Mouse (Mus musculus): ENCODE measurements around the gene Dnah11.
A peak's percentile ranks its signal among the peaks of the same experiment; 100 is the strongest.

The Dnah11 gene

DNA sequence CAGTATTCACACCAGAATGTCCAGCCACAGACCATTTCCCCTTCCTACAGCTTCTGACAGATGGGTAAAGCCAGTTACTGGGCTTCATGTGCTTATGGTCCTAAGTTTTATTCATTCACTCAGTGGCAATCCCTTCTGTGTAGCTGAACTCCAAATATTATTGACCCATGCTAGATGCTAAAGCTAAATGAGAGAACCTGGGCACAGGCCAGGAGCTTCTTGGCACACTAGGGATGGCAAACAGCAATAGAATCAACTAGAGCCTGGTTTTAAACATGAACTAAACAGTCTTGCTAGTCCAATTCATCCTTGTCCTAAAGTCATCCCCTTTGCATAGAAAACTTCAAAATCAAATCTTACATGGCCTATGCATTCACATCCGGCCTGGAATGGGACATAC lies 113.6 kb downstream of the Dnah11 start:
- no peak for DNase-seq (ENCODE audit: low read depth, low spot score)

GRCm38 (mm10) chr12:118084806-118085205 lies 114.0 kb downstream of the Dnah11 start:
- no peak for DNase-seq (ENCODE audit: low read depth, low spot score)

DNA sequence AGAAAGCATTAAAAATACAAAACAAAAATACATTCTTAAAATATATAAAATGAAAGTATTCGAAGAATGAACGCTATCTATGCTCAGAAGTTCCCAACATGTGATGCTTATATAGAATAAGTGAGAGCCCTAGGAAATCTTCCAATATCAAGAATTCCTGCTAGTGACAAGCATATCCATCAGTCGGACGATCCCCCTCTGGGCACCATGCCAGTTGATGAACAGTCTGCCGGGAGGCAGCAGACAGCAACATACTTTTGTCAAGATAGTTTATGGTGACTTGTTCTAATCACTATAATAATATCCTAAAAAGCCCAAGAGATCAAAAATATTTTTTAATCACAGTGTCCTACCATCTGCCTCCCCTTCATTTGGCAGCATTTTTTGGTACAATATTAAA lies 114.7 kb downstream of the Dnah11 start:
- no peak for DNase-seq (ENCODE audit: low read depth, low spot score)

DNA sequence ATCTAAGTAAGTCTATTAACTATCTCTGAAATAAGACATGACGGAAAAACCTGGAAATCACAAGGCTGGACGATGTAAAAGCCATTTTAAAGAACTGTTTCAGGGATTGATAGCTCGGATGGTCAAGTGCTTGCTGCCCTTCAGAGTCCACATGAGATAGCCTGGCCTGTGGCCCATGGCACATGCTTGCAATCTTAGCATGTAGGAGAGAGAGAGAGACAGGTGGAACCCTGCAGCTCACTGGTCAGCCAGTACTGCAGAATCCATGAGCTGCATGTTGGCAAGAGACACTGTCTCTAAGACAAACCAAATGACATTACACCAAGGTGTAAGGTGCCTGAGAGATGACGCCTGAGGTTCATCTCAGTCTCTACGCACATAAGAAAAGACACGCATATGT lies 118.4 kb downstream of the Dnah11 start:
- DNase-seq (ENCODE audit: low read depth, low spot score), result no peak

DNA sequence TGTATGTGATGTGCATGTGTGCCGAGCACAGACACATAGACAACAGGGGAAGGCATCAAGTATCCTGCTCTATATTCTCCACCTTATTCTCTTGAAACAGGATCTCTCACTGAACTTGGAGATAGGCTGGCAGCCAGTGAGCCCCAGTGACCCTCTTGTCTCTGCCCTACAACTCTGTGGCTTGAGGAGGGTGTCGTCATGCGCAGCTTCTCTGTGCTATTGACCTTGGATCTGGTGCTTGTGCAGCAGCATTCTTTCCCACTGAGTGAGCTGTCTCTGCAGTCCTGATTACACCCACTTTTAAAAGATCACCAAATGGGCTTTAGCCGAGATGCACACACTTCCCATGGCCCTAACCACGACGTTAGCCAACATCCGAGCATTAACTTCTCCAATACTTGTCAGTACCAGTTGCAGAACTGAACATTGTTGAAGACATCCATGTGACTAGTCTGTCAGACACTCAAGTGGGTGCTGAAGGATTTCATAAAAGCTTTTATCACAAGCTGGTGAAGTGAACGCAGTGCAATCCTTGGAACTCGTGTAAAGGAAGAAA lies 120.3 kb downstream of the Dnah11 start:
- no peak for DNase-seq (ENCODE audit: low read depth, low spot score)

DNA sequence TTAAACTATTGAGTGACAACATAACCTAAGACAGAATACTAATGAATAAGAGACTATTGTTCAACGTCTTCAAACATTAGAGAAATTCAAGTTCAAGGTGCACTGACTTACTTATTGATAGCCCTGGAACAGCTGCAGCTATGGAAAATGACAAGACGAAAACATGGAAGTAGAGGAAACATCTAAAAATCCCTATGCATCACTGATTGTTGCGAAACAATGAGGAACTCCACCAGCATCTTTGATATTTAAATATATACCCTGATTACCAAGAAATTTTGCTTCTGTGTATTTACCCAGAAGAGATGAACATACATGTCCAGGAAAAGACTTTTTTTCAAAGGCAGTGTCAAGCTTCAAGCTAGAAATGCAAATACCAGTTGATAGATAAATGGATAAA lies 122.0 kb downstream of the Dnah11 start:
- DNase-seq (ENCODE audit: low read depth, low spot score), result no peak

DNA sequence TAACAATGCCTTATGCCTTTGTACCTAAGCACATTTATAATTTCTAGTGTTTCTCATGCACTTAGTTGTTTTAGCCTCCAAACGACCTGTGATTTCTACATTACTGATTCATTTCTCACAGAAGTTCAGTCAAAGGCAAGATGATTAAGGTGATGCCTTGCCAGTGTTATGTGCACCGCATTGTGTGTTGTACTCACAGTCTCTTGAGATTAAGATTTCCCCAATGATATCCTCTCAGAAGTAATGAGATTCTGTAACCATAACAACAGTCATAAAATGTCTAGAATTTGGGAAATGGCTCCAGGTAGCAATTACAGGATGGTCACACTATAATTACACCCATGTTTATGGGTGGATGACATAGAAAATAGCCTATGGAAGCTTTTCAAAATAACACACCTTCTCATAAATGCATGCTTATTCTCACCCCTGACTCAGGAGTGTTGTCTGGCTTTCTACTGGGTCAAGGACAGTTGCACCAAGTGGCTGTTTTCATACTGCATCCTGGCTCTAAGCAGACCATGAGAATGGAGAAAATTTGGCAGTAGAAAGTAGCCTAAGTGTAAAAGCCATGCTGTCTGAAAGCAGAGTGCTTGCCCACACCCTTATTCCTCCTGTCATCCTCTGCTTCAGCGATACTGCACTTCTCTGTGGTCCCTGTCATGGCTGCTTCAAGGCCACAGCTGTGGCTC lies 126.5 kb downstream of the Dnah11 start:
- no peak for DNase-seq (ENCODE audit: low read depth, low spot score)

GRCm38 (mm10) chr12:118071667-118072066 lies 127.2 kb downstream of the Dnah11 start:
- no peak for DNase-seq (ENCODE audit: low read depth, low spot score)

GRCm38 (mm10) chr12:118068785-118069184 lies 130.1 kb downstream of the Dnah11 start:
- no peak for DNase-seq (ENCODE audit: low read depth, low spot score)

GRCm38 (mm10) chr12:118062343-118062742 lies 136.5 kb downstream of the Dnah11 start:
- no peak for DNase-seq (ENCODE audit: low read depth, low spot score)

DNA sequence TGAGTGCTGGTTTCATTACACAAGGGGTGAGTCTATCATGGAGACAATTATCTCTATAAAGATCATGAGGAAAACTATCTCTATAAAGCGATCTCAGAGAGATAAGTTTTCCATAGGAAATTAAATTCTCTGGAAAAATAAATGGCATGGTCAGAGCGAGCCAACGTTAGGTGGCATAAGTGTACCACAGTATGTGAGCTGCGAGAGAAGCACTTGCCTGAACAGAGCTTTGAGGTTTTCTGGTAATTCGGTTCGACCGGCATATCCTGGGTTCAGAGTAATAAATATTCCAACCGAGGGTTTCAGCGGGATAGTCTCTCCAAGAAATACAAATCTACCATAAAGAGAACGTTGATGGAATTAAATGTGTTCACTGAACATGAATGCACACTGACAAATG lies 142.0 kb downstream of the Dnah11 start:
- no peak for DNase-seq (ENCODE audit: low read depth, low spot score)

DNA sequence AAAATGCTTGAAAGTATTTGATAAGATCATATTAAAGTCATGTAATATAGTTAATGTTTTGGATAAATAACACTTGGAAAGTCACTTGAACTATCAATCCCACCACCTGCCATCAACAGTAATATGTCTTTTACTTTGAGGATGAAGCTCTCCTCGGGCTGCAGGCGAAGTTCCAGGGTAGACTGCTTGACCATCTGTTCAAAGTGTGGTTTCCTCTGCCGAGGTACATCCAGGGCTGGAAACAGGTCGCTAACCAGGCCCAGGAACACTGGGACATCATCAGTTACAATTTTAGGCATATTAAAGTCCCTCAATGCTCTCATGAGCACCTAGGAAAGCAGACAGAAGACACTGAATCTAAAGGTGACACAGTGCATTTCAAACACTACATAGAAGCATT lies 153.5 kb downstream of the Dnah11 start:
- DNase-seq (ENCODE audit: low read depth, low spot score), result no peak

GRCm38 (mm10) chr12:118043130-118043647 lies 155.7 kb downstream of the Dnah11 start:
- no peak for DNase-seq (ENCODE audit: low read depth, low spot score)

- DNase-seq (ENCODE audit: low read depth, low spot score), result no peak
Observed at GRCm38 (mm10) chr12:118042196-118042595, 156.6 kb downstream of the Dnah11 start.

GRCm38 (mm10) chr12:118034990-118035389 lies 163.9 kb downstream of the Dnah11 start:
- no peak for DNase-seq (ENCODE audit: low read depth, low spot score)

DNA sequence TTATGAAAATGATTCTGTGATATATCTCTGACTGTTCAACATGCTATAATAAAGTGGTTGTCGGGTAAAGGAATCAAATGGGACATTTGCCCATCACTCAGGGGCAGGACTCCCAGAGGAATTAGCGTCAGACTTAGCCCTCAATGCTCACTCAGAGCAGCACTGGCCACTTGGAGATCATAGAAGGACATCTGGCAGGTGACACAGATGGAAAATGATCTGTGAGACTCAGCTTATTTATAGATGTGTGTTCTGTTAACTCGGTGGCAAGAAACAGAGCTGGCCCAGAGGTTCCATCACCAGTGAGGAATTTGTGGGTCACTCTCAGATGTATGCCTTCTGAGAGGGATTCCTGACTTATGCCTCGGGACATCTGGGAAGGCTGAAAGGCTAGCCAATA lies 173.1 kb downstream of the Dnah11 start:
- DNase-seq (ENCODE audit: low read depth, low spot score), result no peak

- DNase-seq (ENCODE audit: low read depth, low spot score), result no peak
Observed at GRCm38 (mm10) chr12:118018936-118019335, 179.9 kb downstream of the Dnah11 start.

- no peak for DNase-seq (ENCODE audit: low read depth, low spot score)
Observed at GRCm38 (mm10) chr12:118013872-118014271, 185.0 kb downstream of the Dnah11 start.

DNA sequence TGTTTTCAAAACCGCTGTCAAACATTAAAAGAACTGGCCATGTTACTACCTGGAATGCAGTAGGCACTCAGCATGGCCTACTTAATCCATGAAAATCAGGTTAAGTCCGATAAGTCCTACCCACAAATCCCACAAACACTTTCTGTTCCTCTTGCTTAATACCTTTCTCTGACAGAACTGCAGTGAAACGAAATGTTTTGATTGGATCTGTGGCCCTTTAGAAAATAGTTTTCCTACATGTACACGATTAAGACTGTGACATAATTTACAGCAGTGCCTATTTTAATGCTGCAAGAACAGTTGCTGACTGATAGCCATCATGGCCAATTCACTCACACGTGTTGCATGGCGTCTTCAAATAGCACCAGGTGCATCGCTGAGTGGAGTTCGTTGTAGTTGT lies 186.9 kb downstream of the Dnah11 start:
- DNase-seq (ENCODE audit: low read depth, low spot score), result no peak

GRCm38 (mm10) chr12:117994938-117995337 lies 203.9 kb downstream of the Dnah11 start:
- DNase-seq (ENCODE audit: low read depth, low spot score), result no peak

- peak; percentile 53 for DNase-seq (ENCODE audit: low read depth, low spot score)
Observed at GRCm38 (mm10) chr12:117993499-117993898, 205.3 kb downstream of the Dnah11 start.

- DNase-seq (ENCODE audit: low read depth, low spot score), result no peak
Observed at GRCm38 (mm10) chr12:117989018-117989828, 209.6 kb downstream of the Dnah11 start.

DNA sequence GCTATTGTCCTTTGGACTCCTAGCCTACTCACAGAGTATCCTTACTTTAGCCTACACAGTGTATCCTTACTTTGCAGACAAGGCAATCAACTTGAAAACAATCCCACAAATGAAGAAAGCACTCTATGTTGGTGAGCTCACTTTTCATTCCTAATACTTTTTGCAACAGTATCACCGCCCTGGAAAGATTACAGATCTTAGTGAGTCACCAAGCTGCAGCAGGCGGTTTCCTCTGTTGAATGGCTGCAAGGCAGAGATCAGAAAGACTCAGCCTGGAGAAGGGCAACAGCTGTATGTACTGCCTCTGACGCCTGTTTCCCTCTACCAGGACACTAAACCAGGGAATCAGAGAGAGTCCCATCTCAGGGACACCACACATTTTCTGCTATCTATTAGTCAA lies 218.5 kb downstream of the Dnah11 start:
- DNase-seq (ENCODE audit: low read depth, low spot score), result no peak

Measured in retina, adult 2 months (tissue).